Mouse (Mus musculus) neural tube, embryonic 15.5 days (tissue): ENCODE results near the gene Duxbl2. TPM values are rescaled to one million over a fixed set of nuclear protein-coding genes. Genes with fewer than 3 reads are reported as not detected.
"Not testable (repeated sequence)": the region's sequence is repeated elsewhere in the genome, so short reads cannot be mapped to it uniquely, and the experiment has no call there.

Source experiments
- ATAC-seq: fragments of 200-750 bp; cut with Nextera tagmentation; 2 replicates; pipeline ENCODE4 v1.8.0; 2017; ENCODE audit warnings: mild to moderate bottlenecking, moderate TSS enrichment, moderate library complexity; ENCODE audit not compliant: low FRiP score
- H3K27ac ChIP-seq: fragments of 300-500 bp; sonication (generic); replicated peaks from 2 replicates; pipeline ENCODE4 v1.5.1; 2015; ENCODE audit warnings: mild to moderate bottlenecking, inconsistent platforms
- H3K27me3 ChIP-seq: fragments of 300-500 bp; sonication (generic); replicated peaks from 2 replicates; pipeline ENCODE4 v1.6.1; 2015; ENCODE audit warnings: inconsistent platforms
- H3K36me3 ChIP-seq: fragments of 300-500 bp; sonication (generic); 2 replicates; pipeline ENCODE4 v1.6.1; 2015; ENCODE audit warnings: inconsistent platforms
- H3K4me1 ChIP-seq: fragments of 300-500 bp; sonication (generic); 2 replicates; pipeline ENCODE4 v1.6.1; 2015; ENCODE audit warnings: inconsistent platforms
- H3K4me2 ChIP-seq: fragments of 300-500 bp; sonication (generic); 2 replicates; pipeline ENCODE4 v1.6.1; 2015; ENCODE audit warnings: inconsistent platforms, mild to moderate bottlenecking, moderate library complexity
- H3K4me3 ChIP-seq: fragments of 300-500 bp; sonication (generic); replicated peaks from 2 replicates; pipeline ENCODE4 v1.5.1; 2015; ENCODE audit warnings: mild to moderate bottlenecking, inconsistent platforms
- H3K9ac ChIP-seq: fragments of 300-500 bp; sonication (generic); replicated peaks from 2 replicates; pipeline ENCODE4 v1.6.1; 2015; ENCODE audit warnings: mild to moderate bottlenecking, inconsistent platforms
- H3K9me3 ChIP-seq: fragments of 300-500 bp; sonication (generic); replicated peaks from 2 replicates; pipeline ENCODE4 v1.6.1; 2016; ENCODE audit warnings: inconsistent platforms
- WGBS: fragments of 180-500 bp; shearing (Covaris S2); methylation state at CpG from one replicate; pipeline ENCODE4 v1.1.7; 2015; ENCODE audit warnings: mixed read lengths; 5-methylcytosine and 5-hydroxymethylcytosine counted together
- polyA plus RNA-seq: library from polyadenylated mRNA; unstranded; fragments of >200 nt; fragmentation: Nextera tagmentation; extraction: Ambion mirVana; gene quantifications from 2 replicates; pipeline ENCODE4 v1.2.1, GENCODE M21; 2015

The Duxbl2 gene
- not detected in 2 replicates for polyA plus RNA-seq

DNA sequence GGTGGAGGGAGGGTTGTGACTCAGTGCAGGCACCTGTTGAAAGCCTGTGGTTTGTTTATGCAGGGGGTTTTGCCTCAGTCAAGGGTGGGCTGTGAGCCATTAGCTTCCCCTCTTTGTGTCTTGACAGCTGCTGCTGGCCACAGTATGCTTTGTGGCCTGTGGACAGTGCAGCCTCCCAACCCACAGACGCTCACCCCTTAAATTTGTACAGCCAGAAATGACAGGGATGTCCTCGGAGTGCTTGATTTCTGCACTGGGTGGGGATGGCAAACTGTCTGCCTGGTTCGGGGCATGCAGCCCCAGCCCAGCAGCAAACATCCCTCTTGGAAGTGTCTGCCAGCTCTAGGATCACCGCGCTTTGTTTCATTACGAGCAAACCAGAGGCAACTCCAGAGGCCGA, at the start of gene Duxbl2:
TSS of gene Duxbl2 (plus strand) at position 200 of the 400 bp plus-strand sequence.
- no CpG with 5 or more reads among the region's 7 CpGs for WGBS
- not testable (repeated sequence) for H3K4me2 ChIP-seq, H3K4me1 ChIP-seq, H3K9ac ChIP-seq, H3K4me3 ChIP-seq, H3K27ac ChIP-seq, H3K36me3 ChIP-seq, H3K9me3 ChIP-seq, H3K27me3 ChIP-seq
- ATAC-seq: peak; percentile 41; the same call in 1 of the 2 replicates

DNA sequence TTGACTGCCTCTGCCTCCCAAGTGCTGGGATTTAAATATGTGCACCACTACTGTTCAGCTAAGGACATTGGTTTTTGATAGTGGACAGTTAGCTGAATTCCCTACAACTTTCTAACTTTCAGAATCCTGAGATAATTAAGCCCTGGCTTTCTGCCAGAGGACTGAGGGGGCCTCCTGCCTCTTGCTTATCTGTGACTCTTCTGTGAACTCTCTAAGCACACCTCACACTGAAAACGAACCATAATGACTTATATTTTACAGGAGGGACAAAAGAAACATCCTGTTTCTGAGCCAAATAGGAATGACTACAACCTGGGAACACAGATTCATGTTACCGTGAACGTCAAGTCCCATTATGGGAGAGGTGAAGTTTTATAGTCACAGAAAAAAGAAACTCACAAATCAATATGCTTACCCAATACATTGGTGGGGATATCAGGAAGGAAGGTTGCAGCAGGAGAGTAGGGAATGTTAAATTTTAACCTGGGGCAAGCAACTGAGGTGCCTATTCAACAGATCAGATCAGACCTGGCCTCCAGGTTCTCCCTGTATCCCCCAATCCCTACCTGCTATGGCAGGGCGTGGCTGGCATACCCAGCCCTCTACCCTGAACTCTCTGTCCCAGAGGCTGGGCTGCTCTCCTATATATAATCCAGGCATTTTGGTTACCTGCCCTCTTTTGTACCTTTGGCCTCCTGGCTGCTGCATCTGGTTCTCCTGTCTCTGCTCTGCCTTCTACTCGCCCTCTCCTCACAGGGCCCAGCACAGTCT, 41.3 kb upstream of the Duxbl2 start:
- not testable (repeated sequence) for H3K4me2 ChIP-seq, H3K9ac ChIP-seq, H3K4me1 ChIP-seq, H3K27me3 ChIP-seq, ATAC-seq, H3K4me3 ChIP-seq, H3K9me3 ChIP-seq, H3K27ac ChIP-seq, H3K36me3 ChIP-seq
- WGBS: no CpG with 5 or more reads among the region's 5 CpGs

- H3K4me1 ChIP-seq, H3K27ac ChIP-seq, H3K4me3 ChIP-seq, H3K27me3 ChIP-seq, H3K36me3 ChIP-seq, H3K9me3 ChIP-seq, H3K9ac ChIP-seq, ATAC-seq, H3K4me2 ChIP-seq: not testable (repeated sequence)
- no CpG with 5 or more reads among the region's 6 CpGs for WGBS
These were observed 36.9 kb upstream of the Duxbl2 start, which contains the start of gene Cphx2 for GRCm38 (mm10) chr14:26081216-26081615. Gene Cphx2 (plus strand): TSS chr14:26081516.

- not testable (repeated sequence) for H3K27me3 ChIP-seq, H3K9me3 ChIP-seq, H3K4me3 ChIP-seq, H3K4me1 ChIP-seq, H3K27ac ChIP-seq, H3K36me3 ChIP-seq, ATAC-seq, H3K4me2 ChIP-seq, H3K9ac ChIP-seq
- no CpG with 5 or more reads among the region's 1 CpGs for WGBS
These were observed 36.2 kb upstream of the Duxbl2 start, which contains the start of gene Cphx3 for GRCm38 (mm10) chr14:26081997-26082396. Gene Cphx3 (plus strand): TSS chr14:26082297.

GRCm38 (mm10) chr14:26097622-26098021, 20.5 kb upstream of the Duxbl2 start:
- not testable (repeated sequence) for H3K9ac ChIP-seq, H3K27ac ChIP-seq, H3K36me3 ChIP-seq, H3K4me3 ChIP-seq, H3K4me1 ChIP-seq, H3K27me3 ChIP-seq, ATAC-seq, H3K4me2 ChIP-seq, H3K9me3 ChIP-seq
- WGBS: no CpG with 5 or more reads among the region's 3 CpGs

DNA sequence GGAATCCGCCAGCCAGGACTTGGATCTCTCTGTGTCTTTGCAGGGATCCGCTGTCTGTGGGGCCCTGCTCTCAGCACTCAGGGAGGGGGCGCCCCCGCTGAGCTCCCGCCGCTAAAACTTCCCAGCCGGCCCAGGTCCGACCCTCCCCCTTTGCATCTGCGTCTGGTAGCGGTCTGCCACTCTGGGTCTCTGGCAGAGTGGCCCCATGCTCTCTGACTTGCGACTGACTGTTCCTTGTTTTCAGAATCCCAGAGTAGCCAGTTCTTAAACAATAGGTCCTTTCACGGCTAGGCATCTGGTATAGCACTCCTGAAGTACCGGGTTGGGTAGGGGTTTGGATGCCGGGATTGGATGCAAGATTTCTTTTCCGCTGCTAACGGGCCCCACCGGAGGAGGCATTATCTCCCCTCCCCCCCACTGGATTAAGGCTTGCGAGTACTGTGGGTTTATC, 426 bp downstream of the Duxbl2 start:
- H3K4me2 ChIP-seq, H3K9ac ChIP-seq, H3K36me3 ChIP-seq, H3K4me1 ChIP-seq, H3K4me3 ChIP-seq, H3K27me3 ChIP-seq, H3K27ac ChIP-seq, H3K9me3 ChIP-seq: not testable (repeated sequence)
- no CpG with 5 or more reads among the region's 18 CpGs for WGBS
- peak; percentile 90 for ATAC-seq

GRCm38 (mm10) chr14:26119095-26119494, 946 bp downstream of the Duxbl2 start:
- not testable (repeated sequence) for H3K4me1 ChIP-seq, H3K9me3 ChIP-seq, H3K4me2 ChIP-seq, H3K4me3 ChIP-seq, ATAC-seq, H3K36me3 ChIP-seq, H3K27ac ChIP-seq, H3K9ac ChIP-seq, H3K27me3 ChIP-seq
- WGBS: no CpG with 5 or more reads among the region's 7 CpGs

- ATAC-seq, H3K9ac ChIP-seq, H3K4me3 ChIP-seq, H3K4me2 ChIP-seq, H3K9me3 ChIP-seq, H3K36me3 ChIP-seq, H3K4me1 ChIP-seq, H3K27ac ChIP-seq, H3K27me3 ChIP-seq: not testable (repeated sequence)
- no CpG with 5 or more reads among the region's 2 CpGs for WGBS
These were observed 28.9 kb downstream of the Duxbl2 start for GRCm38 (mm10) chr14:26147095-26147494.

GRCm38 (mm10) chr14:26156032-26156431, 37.9 kb downstream of the Duxbl2 start:
- not testable (repeated sequence) for H3K4me1 ChIP-seq, H3K9me3 ChIP-seq, H3K36me3 ChIP-seq, H3K4me3 ChIP-seq, H3K27me3 ChIP-seq, H3K4me2 ChIP-seq, ATAC-seq, H3K27ac ChIP-seq, H3K9ac ChIP-seq
- WGBS: no CpG with 5 or more reads among the region's 7 CpGs

DNA sequence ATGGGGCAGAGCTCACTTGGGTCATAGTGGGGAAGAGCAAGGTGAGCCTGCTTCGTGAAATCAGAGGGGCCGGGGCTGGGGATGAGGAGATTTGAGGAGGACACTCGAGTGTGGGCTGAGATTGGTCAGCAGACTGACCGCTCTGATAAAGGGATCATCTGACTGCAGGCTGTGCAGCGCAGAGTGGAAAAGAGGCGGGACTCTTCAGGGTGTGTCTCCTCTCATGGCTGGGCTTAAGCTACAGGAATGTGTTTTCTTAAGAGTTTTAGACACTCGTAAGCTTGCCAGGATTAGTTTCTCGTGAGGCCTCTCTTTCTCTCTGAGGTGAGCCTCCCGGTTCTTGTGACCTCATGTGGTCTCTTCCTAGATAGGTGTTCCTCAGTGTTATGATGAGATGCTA, 43.0 kb downstream of the Duxbl2 start:
- WGBS: no CpG with 5 or more reads among the region's 9 CpGs
- not testable (repeated sequence) for H3K4me1 ChIP-seq, H3K36me3 ChIP-seq, H3K4me3 ChIP-seq, H3K27ac ChIP-seq, H3K9ac ChIP-seq, H3K27me3 ChIP-seq, H3K9me3 ChIP-seq, ATAC-seq, H3K4me2 ChIP-seq

- not testable (repeated sequence) for H3K27me3 ChIP-seq, H3K4me2 ChIP-seq, H3K36me3 ChIP-seq, H3K4me1 ChIP-seq, H3K27ac ChIP-seq, H3K4me3 ChIP-seq, ATAC-seq, H3K9ac ChIP-seq, H3K9me3 ChIP-seq
- no CpG with 5 or more reads among the region's 5 CpGs for WGBS
These were observed 44.3 kb downstream of the Duxbl2 start for GRCm38 (mm10) chr14:26162423-26162822.

GRCm38 (mm10) chr14:26165266-26165665, 47.1 kb downstream of the Duxbl2 start:
- H3K27me3 ChIP-seq, H3K4me3 ChIP-seq, H3K4me1 ChIP-seq, H3K4me2 ChIP-seq, ATAC-seq, H3K9ac ChIP-seq, H3K27ac ChIP-seq, H3K36me3 ChIP-seq, H3K9me3 ChIP-seq: not testable (repeated sequence)
- no CpG with 5 or more reads among the region's 12 CpGs for WGBS
